Mouse (Mus musculus) brain, embryonic 14.5 days (tissue): ENCODE measurements at regions not wholly inside any gene's neighbourhood (a gene's known extent, or its start where the extent isn't known, plus 50 kb on each side); places are given as distances from the start of the nearest gene placed in this dataset.

ENCODE experiments used
- DNase-seq: peaks from one replicate; pipeline ENCODE4 v3.0.0-alpha.2; 2011; ENCODE audit warnings: low read depth
- CTCF ChIP-seq: fragments of 200-500 bp; IDR thresholded peaks from 2 replicates; pipeline ENCODE4 v1.5.1; 2012; ENCODE audit warnings: inconsistent platforms, mild to moderate bottlenecking, moderate library complexity, borderline replicate concordance; ENCODE audit not compliant: insufficient read depth, insufficient read length; ENCODE audit errors: extremely low read depth
- POLR2A ChIP-seq: fragments of 200-500 bp; IDR thresholded peaks from 2 replicates; pipeline ENCODE4 v1.6.1; 2012; ENCODE audit warnings: mild to moderate bottlenecking, inconsistent platforms, borderline replicate concordance; ENCODE audit not compliant: poor library complexity, insufficient read depth, insufficient read length, severe bottlenecking; ENCODE audit errors: extremely low read depth

GRCm38 (mm10) chr12:110020541-110021470 lies 258.1 kb upstream of the Dio3 start:
- no peak for DNase-seq
- no peak for TF ChIP-seq POLR2A
- TF ChIP-seq CTCF, result no peak

GRCm38 (mm10) chr12:110021690-110022089 lies 257.2 kb upstream of the Dio3 start:
- TF ChIP-seq POLR2A, result no peak
- no peak for TF ChIP-seq CTCF
- no peak for DNase-seq

GRCm38 (mm10) chr12:110022631-110023030 lies 256.2 kb upstream of the Dio3 start:
- TF ChIP-seq POLR2A (no peak), CTCF (no peak)
- DNase-seq, result no peak

GRCm38 (mm10) chr12:110023192-110024101 lies 255.4 kb upstream of the Dio3 start:
- TF ChIP-seq CTCF (no peak), POLR2A (no peak)
- DNase-seq, result no peak

GRCm38 (mm10) chr12:110024295-110024694 lies 254.6 kb upstream of the Dio3 start:
- no peak for DNase-seq
- no peak for TF ChIP-seq CTCF
- TF ChIP-seq POLR2A, result no peak

- TF ChIP-seq POLR2A (no peak), CTCF (no peak)
- DNase-seq, result no peak
Measured at GRCm38 (mm10) chr12:110025171-110025570, 253.7 kb upstream of the Dio3 start.

GRCm38 (mm10) chr12:110026033-110026750 lies 252.7 kb upstream of the Dio3 start:
- no peak for TF ChIP-seq POLR2A
- TF ChIP-seq CTCF, result no peak
- peak; percentile 83 for DNase-seq

- no peak for TF ChIP-seq CTCF
- TF ChIP-seq POLR2A, result no peak
- no peak for DNase-seq
Measured at GRCm38 (mm10) chr12:110027345-110027744, 251.5 kb upstream of the Dio3 start.

- peak; percentile 59 for DNase-seq
- TF ChIP-seq POLR2A, result no peak
- no peak for TF ChIP-seq CTCF
Measured at GRCm38 (mm10) chr12:110027976-110028375, 250.9 kb upstream of the Dio3 start.

- no peak for DNase-seq
- no peak for TF ChIP-seq CTCF
- no peak for TF ChIP-seq POLR2A
Measured at GRCm38 (mm10) chr12:110028646-110029045, 250.2 kb upstream of the Dio3 start.
